Mouse (Mus musculus): Measurements from ENCODE around the gene Zfp804b.

DNA sequence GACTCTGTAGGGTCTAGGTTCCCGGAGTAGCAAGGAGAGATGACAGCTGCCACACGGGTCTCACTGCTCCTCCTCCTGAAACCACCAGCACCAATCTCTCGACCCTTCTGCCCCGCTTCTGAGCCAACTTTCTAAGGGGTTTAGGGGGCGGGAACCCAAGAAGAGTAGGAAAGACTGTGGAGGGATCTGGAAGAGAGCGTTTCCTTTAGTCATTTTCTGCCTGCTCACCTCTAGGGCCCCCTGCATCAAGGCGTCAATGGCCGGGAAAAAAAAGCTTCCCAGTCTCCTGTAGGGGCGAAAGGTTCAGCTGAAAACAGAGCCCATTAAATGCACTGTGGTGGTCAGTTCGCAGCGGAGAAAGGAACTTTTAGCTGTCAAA lies 444 bp upstream of the Zfp804b start:
- no peak for TF ChIP-seq POLR2A (IDR thresholded peaks at IDR 0.05; ENCODE audit: control insufficient read depth, extremely low read depth, insufficient read depth, low read length, poor library complexity)
- TF ChIP-seq CTCF (IDR thresholded peaks at IDR 0.05; ENCODE audit: borderline replicate concordance, control insufficient read depth, extremely low read depth, insufficient read depth, low read length, poor library complexity): no peak
